Mouse (Mus musculus): ENCODE measurements at regions not wholly inside any gene's neighbourhood (a gene's known extent, or its start where the extent isn't known, plus 50 kb on each side); places are given as distances from the start of the nearest gene placed in this dataset.

- DNase-seq (ENCODE audit: low spot score in 2 of 2) = no peak
These were observed 81.3 kb downstream of the Atp6ap1l start for GRCm38 (mm10) chr13:90823877-90824276.

- no peak for DNase-seq (ENCODE audit: low spot score in 2 of 2)
These were observed 83.3 kb downstream of the Atp6ap1l start for GRCm38 (mm10) chr13:90821898-90822297.

- DNase-seq (ENCODE audit: low spot score in 2 of 2) = no peak
These were observed 84.7 kb downstream of the Atp6ap1l start for GRCm38 (mm10) chr13:90820453-90820852.

- no peak for DNase-seq (ENCODE audit: low spot score in 2 of 2)
These were observed 85.2 kb downstream of the Atp6ap1l start for GRCm38 (mm10) chr13:90819934-90820333.

GRCm38 (mm10) chr13:90814174-90814865, 90.8 kb downstream of the Atp6ap1l start:
- DNase-seq (ENCODE audit: low spot score in 2 of 2) = no peak

GRCm38 (mm10) chr13:90810011-90810410, 95.1 kb downstream of the Atp6ap1l start:
- DNase-seq (ENCODE audit: low spot score in 2 of 2) = no peak

- DNase-seq (ENCODE audit: low spot score in 2 of 2) = no peak
These were observed 105.5 kb downstream of the Atp6ap1l start for GRCm38 (mm10) chr13:90799641-90800040.

GRCm38 (mm10) chr13:90798791-90799542, 106.2 kb downstream of the Atp6ap1l start:
- no peak for DNase-seq (ENCODE audit: low spot score in 2 of 2)

- DNase-seq (ENCODE audit: low spot score in 2 of 2) = no peak
These were observed 106.8 kb downstream of the Atp6ap1l start for GRCm38 (mm10) chr13:90798381-90798780.

- no peak for DNase-seq (ENCODE audit: low spot score in 2 of 2)
These were observed 107.9 kb downstream of the Atp6ap1l start for GRCm38 (mm10) chr13:90797209-90797608.

GRCm38 (mm10) chr13:90796809-90797208, 108.3 kb downstream of the Atp6ap1l start:
- no peak for DNase-seq (ENCODE audit: low spot score in 2 of 2)

- no peak for DNase-seq (ENCODE audit: low spot score in 2 of 2)
These were observed 122.7 kb downstream of the Atp6ap1l start for GRCm38 (mm10) chr13:90782435-90782834.

- DNase-seq (ENCODE audit: low spot score in 2 of 2) = no peak
These were observed 123.2 kb downstream of the Atp6ap1l start for GRCm38 (mm10) chr13:90781974-90782373.

GRCm38 (mm10) chr13:90777952-90778298, 127.2 kb downstream of the Atp6ap1l start:
- DNase-seq (ENCODE audit: low spot score in 2 of 2) = no peak

- no peak for DNase-seq (ENCODE audit: low spot score in 2 of 2)
These were observed 127.8 kb downstream of the Atp6ap1l start for GRCm38 (mm10) chr13:90777123-90777951.

GRCm38 (mm10) chr13:90762154-90762553, 143.0 kb downstream of the Atp6ap1l start:
- no peak for DNase-seq (ENCODE audit: low spot score in 2 of 2)

- DNase-seq (ENCODE audit: low spot score in 2 of 2) = no peak
These were observed 144.6 kb downstream of the Atp6ap1l start for GRCm38 (mm10) chr13:90760516-90761050.

GRCm38 (mm10) chr13:90754451-90754850, 150.7 kb downstream of the Atp6ap1l start:
- no peak for DNase-seq (ENCODE audit: low spot score in 2 of 2)

- no peak for DNase-seq (ENCODE audit: low spot score in 2 of 2)
These were observed 155.4 kb downstream of the Atp6ap1l start for GRCm38 (mm10) chr13:90749741-90750140.

GRCm38 (mm10) chr13:90745063-90745462, 160.1 kb downstream of the Atp6ap1l start:
- DNase-seq (ENCODE audit: low spot score in 2 of 2) = peak in 1 of 2 experiments; percentile 28

- no peak for DNase-seq (ENCODE audit: low spot score in 2 of 2)
These were observed 162.3 kb downstream of the Atp6ap1l start for GRCm38 (mm10) chr13:90742615-90743402.

All from urinary bladder, postnatal 4 days (tissue).